Mouse (Mus musculus): ENCODE measurements around the gene Cacna1d. TPM values are rescaled to one million over a fixed set of nuclear protein-coding genes. Genes with fewer than 3 reads are reported as not detected.

The Cacna1d gene
- polyA plus RNA-seq, 1 experiment = not detected

DNA sequence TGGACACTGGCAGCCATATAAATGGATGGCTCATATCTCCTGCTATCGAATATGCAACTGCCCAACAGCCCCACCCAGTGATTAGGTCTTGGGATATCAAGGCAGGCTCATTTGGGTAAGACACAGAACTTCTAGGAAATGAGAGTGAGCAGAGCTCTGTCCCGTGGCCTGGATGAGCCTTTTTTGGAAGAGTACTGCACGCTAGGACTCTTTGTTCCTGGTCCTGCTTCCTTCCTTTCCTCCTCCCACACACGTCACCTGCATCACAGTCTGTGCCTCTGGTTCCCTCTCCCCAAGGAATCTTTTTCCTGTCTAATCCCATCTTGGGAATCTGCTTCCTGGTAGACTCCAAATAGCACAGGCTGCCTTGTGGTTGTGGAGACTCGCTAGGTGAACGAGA lies 66.1 kb downstream of the Cacna1d start:
- Histone ChIP-seq H3K36me3 (ENCODE audit: control insufficient read depth, insufficient read depth) (no peaks in the 10 kb centered on the region), H3ac (ENCODE audit: control insufficient read depth, insufficient read length, low read depth) (no peak overlapping the region), H3K27me3 (ENCODE audit: control insufficient read depth, insufficient read depth, insufficient read length) (peaks cover 10% of the 10 kb centered on the region), H3K79me3 (ENCODE audit: low read depth) (no peaks in the 10 kb centered on the region), H3K79me2 (ENCODE audit: control insufficient read depth, insufficient read depth) (no peaks in the 10 kb centered on the region), H3K4me3 (ENCODE audit: insufficient read depth, poor library complexity, severe bottlenecking) (no peak overlapping the region)
- TF ChIP-seq CTCF (IDR thresholded peaks at IDR 0.05; ENCODE audit: control insufficient read depth, insufficient read depth, insufficient read length) (no peak), MYOD1 (IDR thresholded peaks at IDR 0.05; ENCODE audit: control insufficient read depth, insufficient read length, low read depth) (no peak), MAX (IDR thresholded peaks at IDR 0.05) (no peak), USF1 (IDR thresholded peaks at IDR 0.05; ENCODE audit: low read depth) (no peak), CEBPB (IDR thresholded peaks at IDR 0.05; ENCODE audit: low read depth) (no peak), FOSL1 (IDR thresholded peaks at IDR 0.05; ENCODE audit: insufficient read depth, low read length, poor library complexity, severe bottlenecking) (no peak), MYOG (IDR thresholded peaks at IDR 0.05; ENCODE audit: control insufficient read depth, extremely low read depth, insufficient read length) (no peak)

- H3K4me3 ChIP-seq (ENCODE audit: insufficient read depth, poor library complexity, severe bottlenecking) = no peak overlapping the region
- TF ChIP-seq CTCF (IDR thresholded peaks at IDR 0.05; ENCODE audit: control insufficient read depth, insufficient read depth, insufficient read length) (no peak), MYOD1 (IDR thresholded peaks at IDR 0.05; ENCODE audit: control insufficient read depth, insufficient read length, low read depth) (no peak), FOSL1 (IDR thresholded peaks at IDR 0.05; ENCODE audit: insufficient read depth, low read length, poor library complexity, severe bottlenecking) (no peak), CEBPB (IDR thresholded peaks at IDR 0.05; ENCODE audit: low read depth) (no peak), MAX (IDR thresholded peaks at IDR 0.05) (no peak), USF1 (IDR thresholded peaks at IDR 0.05; ENCODE audit: low read depth) (no peak), MYOG (IDR thresholded peaks at IDR 0.05; ENCODE audit: control insufficient read depth, extremely low read depth, insufficient read length) (no peak)
- no peaks in the 10 kb centered on the region for H3K79me2 ChIP-seq (ENCODE audit: control insufficient read depth, insufficient read depth)
- H3K36me3 ChIP-seq (ENCODE audit: control insufficient read depth, insufficient read depth) = no peaks in the 10 kb centered on the region
- H3K27me3 ChIP-seq (ENCODE audit: control insufficient read depth, insufficient read depth, insufficient read length) = peaks cover 9% of the 10 kb centered on the region
- no peak overlapping the region for H3ac ChIP-seq (ENCODE audit: control insufficient read depth, insufficient read length, low read depth)
- no peaks in the 10 kb centered on the region for H3K79me3 ChIP-seq (ENCODE audit: low read depth)
Measured at GRCm38 (mm10) chr14:30424638-30425037, 66.6 kb downstream of the Cacna1d start.

GRCm38 (mm10) chr14:30422376-30423140 lies 68.7 kb downstream of the Cacna1d start:
- H3K36me3 ChIP-seq (ENCODE audit: control insufficient read depth, insufficient read depth) = no peaks in the 10 kb centered on the region
- peaks cover 5% of the 10 kb centered on the region for H3K27me3 ChIP-seq (ENCODE audit: control insufficient read depth, insufficient read depth, insufficient read length)
- H3K79me3 ChIP-seq (ENCODE audit: low read depth) = no peaks in the 10 kb centered on the region
- no peak overlapping the region for H3K4me3 ChIP-seq (ENCODE audit: insufficient read depth, poor library complexity, severe bottlenecking)
- no peak for TF ChIP-seq MYOG (IDR thresholded peaks at IDR 0.05; ENCODE audit: control insufficient read depth, extremely low read depth, insufficient read length)
- no peak for TF ChIP-seq CEBPB (IDR thresholded peaks at IDR 0.05; ENCODE audit: low read depth)
- no peak for TF ChIP-seq CTCF (IDR thresholded peaks at IDR 0.05; ENCODE audit: control insufficient read depth, insufficient read depth, insufficient read length)
- no peak overlapping the region for H3ac ChIP-seq (ENCODE audit: control insufficient read depth, insufficient read length, low read depth)
- no peaks in the 10 kb centered on the region for H3K79me2 ChIP-seq (ENCODE audit: control insufficient read depth, insufficient read depth)

DNA sequence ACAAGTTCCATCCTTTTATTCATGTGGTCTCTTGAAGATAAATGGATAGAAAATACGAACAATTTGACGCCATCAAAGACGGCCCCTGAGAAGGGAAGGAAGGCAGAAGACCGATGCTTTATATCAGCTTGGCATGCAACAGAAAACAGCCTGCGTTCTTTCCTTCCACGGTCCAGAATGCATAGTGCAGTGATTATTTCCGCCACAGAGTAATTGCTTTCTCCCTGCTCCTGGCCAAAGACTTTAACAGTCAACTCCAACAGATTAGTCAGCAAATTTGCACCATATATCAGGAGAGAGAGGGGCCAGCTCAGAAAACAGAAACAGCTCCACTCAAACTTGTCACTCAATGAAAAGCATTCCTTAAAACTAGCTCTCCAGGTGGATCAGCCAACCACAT lies 71.8 kb downstream of the Cacna1d start:
- H3K79me3 ChIP-seq (ENCODE audit: low read depth) = no peaks in the 10 kb centered on the region
- TF ChIP-seq MYOG (IDR thresholded peaks at IDR 0.05; ENCODE audit: control insufficient read depth, extremely low read depth, insufficient read length) (no peak), MAX (IDR thresholded peaks at IDR 0.05) (no peak), CEBPB (IDR thresholded peaks at IDR 0.05; ENCODE audit: low read depth) (no peak), USF1 (IDR thresholded peaks at IDR 0.05; ENCODE audit: low read depth) (no peak), CTCF (IDR thresholded peaks at IDR 0.05; ENCODE audit: control insufficient read depth, insufficient read depth, insufficient read length) (no peak), MYOD1 (IDR thresholded peaks at IDR 0.05; ENCODE audit: control insufficient read depth, insufficient read length, low read depth) (no peak), FOSL1 (IDR thresholded peaks at IDR 0.05; ENCODE audit: insufficient read depth, low read length, poor library complexity, severe bottlenecking) (no peak)
- H3K27me3 ChIP-seq (ENCODE audit: control insufficient read depth, insufficient read depth, insufficient read length) = peaks cover 5% of the 10 kb centered on the region
- H3ac ChIP-seq (ENCODE audit: control insufficient read depth, insufficient read length, low read depth) = no peak overlapping the region
- H3K79me2 ChIP-seq (ENCODE audit: control insufficient read depth, insufficient read depth) = no peaks in the 10 kb centered on the region
- H3K36me3 ChIP-seq (ENCODE audit: control insufficient read depth, insufficient read depth) = no peaks in the 10 kb centered on the region
- H3K4me3 ChIP-seq (ENCODE audit: insufficient read depth, poor library complexity, severe bottlenecking) = no peak overlapping the region

DNA sequence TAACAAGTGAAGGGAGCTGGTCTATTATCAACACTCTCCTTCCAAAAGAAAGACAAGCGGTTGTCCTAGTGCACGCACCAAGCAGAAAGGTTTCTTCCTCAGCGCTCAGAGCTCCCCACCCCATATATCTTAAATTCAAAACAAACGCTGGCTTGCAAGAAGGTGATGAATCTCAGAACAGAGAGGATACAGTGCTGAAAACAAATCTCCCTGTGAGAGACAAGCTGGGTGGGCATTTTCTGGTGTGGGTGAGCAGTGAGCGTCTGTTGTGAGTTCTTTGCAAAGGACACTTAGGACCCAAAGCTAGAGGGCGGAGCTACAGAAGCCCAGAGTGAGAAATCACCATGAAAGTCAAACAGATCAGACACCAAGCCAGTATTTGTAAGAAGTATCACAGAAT lies 72.2 kb downstream of the Cacna1d start:
- Histone ChIP-seq H3K79me3 (ENCODE audit: low read depth) (no peaks in the 10 kb centered on the region), H3ac (ENCODE audit: control insufficient read depth, insufficient read length, low read depth) (no peak overlapping the region), H3K4me3 (ENCODE audit: insufficient read depth, poor library complexity, severe bottlenecking) (no peak overlapping the region), H3K79me2 (ENCODE audit: control insufficient read depth, insufficient read depth) (no peaks in the 10 kb centered on the region), H3K27me3 (ENCODE audit: control insufficient read depth, insufficient read depth, insufficient read length) (peaks cover 5% of the 10 kb centered on the region), H3K36me3 (ENCODE audit: control insufficient read depth, insufficient read depth) (no peaks in the 10 kb centered on the region)
- no peak for TF ChIP-seq MAX (IDR thresholded peaks at IDR 0.05)
- no peak for TF ChIP-seq USF1 (IDR thresholded peaks at IDR 0.05; ENCODE audit: low read depth)
- no peak for TF ChIP-seq MYOD1 (IDR thresholded peaks at IDR 0.05; ENCODE audit: control insufficient read depth, insufficient read length, low read depth)
- no peak for TF ChIP-seq CTCF (IDR thresholded peaks at IDR 0.05; ENCODE audit: control insufficient read depth, insufficient read depth, insufficient read length)
- TF ChIP-seq CEBPB (IDR thresholded peaks at IDR 0.05; ENCODE audit: low read depth) = no peak
- TF ChIP-seq MYOG (IDR thresholded peaks at IDR 0.05; ENCODE audit: control insufficient read depth, extremely low read depth, insufficient read length) = no peak
- no peak for TF ChIP-seq FOSL1 (IDR thresholded peaks at IDR 0.05; ENCODE audit: insufficient read depth, low read length, poor library complexity, severe bottlenecking)
